Mouse (Mus musculus): ENCODE results near the gene Vipr2. TPM values are rescaled to one million over a fixed set of nuclear protein-coding genes. Genes with fewer than 3 reads are reported as not detected.
A peak's percentile ranks its signal among the peaks of the same experiment; 100 is the strongest.

The Vipr2 gene
- polyA plus RNA-seq (2012; rRNA removed): 0.96 and 1.0 TPM in 2 replicates

DNA sequence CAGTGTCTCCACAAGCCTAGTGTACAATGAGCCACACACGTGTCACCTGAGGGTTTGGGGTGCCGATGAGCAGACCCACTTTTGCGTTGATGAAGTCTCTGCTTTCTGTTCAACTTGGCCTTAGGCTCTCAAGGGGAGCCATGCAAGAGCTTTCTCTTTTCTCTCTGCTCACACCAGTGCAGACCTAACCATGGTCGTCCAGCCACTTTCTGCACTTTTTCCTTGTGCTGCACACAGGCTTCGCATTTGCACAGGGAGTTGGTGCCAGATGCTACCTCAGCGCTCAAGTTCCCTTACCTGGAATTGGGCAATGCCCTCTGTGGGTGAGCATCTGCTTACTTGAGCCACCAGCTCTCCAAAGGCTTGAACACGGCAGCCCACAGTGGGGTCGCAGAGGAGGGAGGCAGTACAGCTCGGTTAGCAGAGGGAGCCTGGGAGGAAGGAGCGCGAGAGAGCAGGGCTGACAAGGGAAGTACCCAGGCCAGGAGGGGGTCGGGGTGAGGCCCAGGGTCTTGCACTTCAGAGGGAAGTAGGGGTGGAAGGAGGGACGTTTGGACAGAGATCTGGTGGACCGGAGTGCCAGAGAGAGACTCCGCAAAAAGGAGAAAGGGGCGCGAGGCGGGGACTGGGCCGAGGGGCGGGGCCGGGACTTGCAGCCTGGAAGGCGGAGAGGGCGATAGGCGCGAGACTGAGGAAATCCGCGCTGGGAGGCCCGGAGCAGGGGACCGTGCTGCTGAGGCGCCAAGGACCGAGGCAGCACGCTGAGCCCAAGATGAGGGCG lies at the start of gene Vipr2:
TSS of gene Vipr2 (plus strand) at position 653 of the 781 bp plus-strand sequence.
- no peak for DNase-seq (ENCODE audit: low read depth)

- DNase-seq (ENCODE audit: low read depth): no peak
These were observed 49.4 kb upstream of the Vipr2 start for GRCm38 (mm10) chr12:116028095-116028494.

- DNase-seq (ENCODE audit: low read depth): no peak
These were observed 42.2 kb upstream of the Vipr2 start for GRCm38 (mm10) chr12:116035346-116035745.

DNA sequence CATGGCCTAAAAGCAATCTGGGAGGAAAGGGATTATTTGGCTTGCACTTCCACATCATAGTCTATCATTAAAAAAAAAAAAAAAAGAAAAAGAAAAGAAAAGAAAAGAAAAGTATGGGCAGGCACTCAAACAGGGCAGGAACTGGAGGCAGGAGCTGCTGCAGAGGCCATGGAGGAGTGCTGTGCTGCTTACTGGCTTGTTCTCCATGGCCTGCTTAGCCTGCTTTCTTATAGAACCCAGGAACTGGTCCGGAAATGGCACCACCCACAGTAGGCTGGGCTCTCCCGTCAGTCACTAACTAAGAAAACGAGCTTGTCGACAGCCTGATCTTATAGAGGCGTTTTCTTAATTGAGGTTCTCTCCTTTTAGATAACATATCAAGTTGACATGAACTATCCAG lies 32.7 kb upstream of the Vipr2 start:
- DNase-seq (ENCODE audit: low read depth): no peak

- DNase-seq (ENCODE audit: low read depth): peak; percentile 96
These were observed 29.8 kb upstream of the Vipr2 start, which contains the start of gene Zfp386 for GRCm38 (mm10) chr12:116047440-116048377. TSS of gene Zfp386 (plus strand) at chr12:116047724.

GRCm38 (mm10) chr12:116048766-116049165 lies 28.8 kb upstream of the Vipr2 start:
- DNase-seq (ENCODE audit: low read depth): no peak

DNA sequence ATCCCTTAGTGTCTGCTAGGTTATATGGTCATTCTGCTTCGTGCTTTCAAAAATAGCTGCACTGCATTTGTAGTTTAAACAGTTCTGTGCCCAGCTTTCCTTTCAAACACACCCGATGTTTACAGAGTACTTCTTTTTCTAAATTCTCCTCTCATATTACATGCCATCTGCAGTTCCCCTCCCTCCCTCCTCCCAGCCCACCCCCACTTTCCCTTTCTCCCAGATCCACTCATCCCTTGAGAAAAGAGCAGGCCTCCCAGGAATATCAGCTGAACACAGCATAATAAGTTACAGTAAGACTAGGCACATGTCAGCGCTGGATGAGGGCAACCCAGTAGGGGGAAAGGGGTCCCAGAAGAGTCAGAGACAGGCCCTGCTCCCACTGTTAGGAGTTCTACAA lies 28.3 kb upstream of the Vipr2 start:
- DNase-seq (ENCODE audit: low read depth): no peak

GRCm38 (mm10) chr12:116049701-116050100 lies 27.8 kb upstream of the Vipr2 start:
- DNase-seq (ENCODE audit: low read depth): no peak

DNA sequence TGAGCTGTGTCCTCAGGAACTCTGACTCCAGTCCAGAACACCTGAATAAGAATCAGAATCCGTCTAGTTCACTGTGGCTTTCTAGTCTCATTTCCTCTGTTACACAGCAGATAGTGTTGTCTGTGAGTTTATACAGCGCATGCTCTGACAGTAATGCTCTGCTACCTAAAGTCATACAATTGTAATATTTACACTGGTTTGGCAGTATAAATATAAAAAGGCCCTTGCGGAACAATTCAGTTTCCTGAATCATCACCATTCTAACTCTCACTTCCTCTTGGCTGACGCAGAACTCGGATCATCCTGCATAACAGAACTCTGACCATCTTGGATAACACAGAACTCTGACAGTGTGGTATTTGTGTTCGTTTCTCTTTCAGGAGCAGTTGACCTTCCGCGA lies 23.2 kb upstream of the Vipr2 start:
- DNase-seq (ENCODE audit: low read depth): no peak

- DNase-seq (ENCODE audit: low read depth): no peak
These were observed 21.4 kb upstream of the Vipr2 start for GRCm38 (mm10) chr12:116056112-116056511.

GRCm38 (mm10) chr12:116061561-116062193 lies 15.8 kb upstream of the Vipr2 start:
- no peak for DNase-seq (ENCODE audit: low read depth)

DNA sequence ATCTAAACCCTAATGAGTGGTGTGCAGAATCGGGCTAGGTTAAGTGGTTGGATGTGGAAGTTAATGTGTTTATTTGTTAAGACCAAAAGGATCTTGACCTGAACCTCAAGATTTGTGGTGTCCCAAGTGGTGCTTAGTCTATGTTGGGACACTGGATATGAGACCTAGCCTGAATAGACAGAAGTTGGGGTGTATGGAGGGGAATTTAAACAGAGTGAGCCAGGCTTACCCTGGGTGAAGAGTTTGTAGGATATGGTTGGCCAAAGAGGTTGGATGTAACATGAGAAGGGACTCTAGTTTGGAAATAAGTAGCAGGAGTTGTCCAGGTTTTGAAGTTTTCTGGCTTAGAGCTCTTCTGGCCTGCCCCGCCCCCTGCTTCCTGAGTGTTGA lies 15.3 kb upstream of the Vipr2 start:
- no peak for DNase-seq (ENCODE audit: low read depth)

- no peak for DNase-seq (ENCODE audit: low read depth)
These were observed 14.5 kb upstream of the Vipr2 start for GRCm38 (mm10) chr12:116063020-116063419.

- no peak for DNase-seq (ENCODE audit: low read depth)
These were observed 6.5 kb upstream of the Vipr2 start for GRCm38 (mm10) chr12:116071023-116071422.

DNA sequence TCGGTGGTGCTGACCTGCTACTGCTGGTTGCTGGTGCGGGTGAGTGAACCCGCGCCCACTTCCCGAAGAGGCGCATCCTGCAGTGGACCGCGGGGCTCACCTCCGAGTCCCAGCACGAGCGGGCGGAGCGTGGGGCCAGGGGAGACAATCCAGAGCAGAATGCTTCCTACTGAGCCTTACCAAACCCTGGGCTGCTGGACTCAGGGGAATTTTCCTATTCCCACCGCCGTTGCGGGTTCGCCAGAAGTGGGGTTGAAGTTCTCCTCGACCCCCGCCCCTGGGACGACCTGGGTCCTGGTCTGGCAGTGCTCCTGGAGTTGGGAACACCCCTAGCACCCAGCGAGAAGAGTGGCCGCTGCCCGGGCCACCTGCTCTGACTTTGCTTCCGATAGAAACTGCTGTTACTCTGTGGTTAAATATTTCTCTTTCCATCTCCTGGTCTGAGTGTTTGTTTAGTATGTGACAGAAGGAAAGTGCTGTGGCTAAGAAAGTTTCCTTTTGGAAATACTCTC lies 385 bp downstream of the Vipr2 start:
- DNase-seq (ENCODE audit: low read depth): no peak

GRCm38 (mm10) chr12:116083125-116083524 lies 5.6 kb downstream of the Vipr2 start:
- DNase-seq (ENCODE audit: low read depth): no peak

GRCm38 (mm10) chr12:116084294-116084693 lies 6.8 kb downstream of the Vipr2 start:
- DNase-seq (ENCODE audit: low read depth): no peak

DNA sequence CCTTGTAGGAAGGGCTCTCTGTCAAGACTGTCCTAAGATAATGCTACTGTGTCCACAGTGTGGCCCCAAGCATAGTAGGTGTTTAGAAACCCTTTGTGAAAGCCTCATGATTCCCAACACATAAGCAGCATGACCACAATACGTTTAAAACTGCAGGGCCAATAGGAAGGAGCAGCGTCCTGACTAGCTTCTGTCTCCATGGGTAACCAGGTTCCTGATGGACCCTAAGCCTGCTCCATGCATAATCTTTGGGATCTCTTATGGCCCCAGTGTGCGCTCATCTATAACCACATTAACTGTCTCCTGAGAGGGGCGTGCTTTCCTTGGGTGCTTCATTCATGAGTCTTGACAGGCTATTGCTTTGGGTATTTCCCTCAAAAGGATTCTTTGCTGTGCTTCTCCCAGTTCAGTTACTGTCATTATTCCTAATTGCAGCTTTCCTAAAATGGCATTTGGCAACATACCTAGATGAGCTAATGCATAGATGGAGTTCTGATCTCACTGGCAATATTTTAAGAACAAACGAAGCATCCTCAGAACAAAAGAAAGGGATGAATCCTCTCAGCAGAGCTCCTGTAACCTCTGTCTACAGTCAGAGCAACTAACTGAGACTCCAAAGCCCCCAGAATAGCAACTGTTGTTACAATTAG lies 9.6 kb downstream of the Vipr2 start:
- no peak for DNase-seq (ENCODE audit: low read depth)

- no peak for DNase-seq (ENCODE audit: low read depth)
These were observed 12.3 kb downstream of the Vipr2 start for GRCm38 (mm10) chr12:116089836-116090235.

DNA sequence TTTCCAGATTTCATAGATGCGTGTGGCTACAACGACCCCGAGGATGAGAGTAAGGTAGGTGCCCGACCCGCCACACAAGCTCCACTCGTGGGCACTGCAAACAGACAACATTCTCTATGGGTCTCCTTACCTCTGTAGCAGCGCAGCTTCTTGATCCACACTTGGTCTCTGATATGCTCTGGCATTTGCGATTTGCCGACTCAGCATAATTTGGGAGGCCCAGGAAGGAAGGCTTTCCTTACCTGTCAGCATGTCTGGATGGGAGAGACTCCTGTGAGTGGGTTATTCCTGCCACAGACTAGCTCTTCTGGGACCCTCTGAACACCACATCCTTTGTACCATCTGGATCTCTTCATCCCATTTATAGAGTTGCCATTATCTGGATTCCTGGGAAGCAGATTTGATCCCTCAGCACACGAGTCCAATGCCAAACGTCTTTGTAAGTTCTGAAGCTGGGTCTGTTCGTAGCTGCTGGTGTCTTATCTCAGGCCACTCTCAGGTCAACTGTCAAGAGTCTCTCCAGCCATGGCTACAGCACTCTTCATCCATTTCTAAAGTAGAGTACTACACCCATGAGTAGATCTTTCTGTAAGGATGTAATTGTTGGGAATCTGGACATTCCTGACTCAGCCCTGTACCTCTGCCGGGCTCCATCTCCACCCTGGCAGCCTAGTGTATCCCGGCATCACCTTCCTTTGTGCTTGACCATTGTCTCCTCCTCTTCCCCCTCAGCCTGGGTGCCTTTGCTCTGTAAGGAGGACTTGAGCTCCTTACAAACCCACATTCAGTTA lies 17.4 kb downstream of the Vipr2 start:
- no peak for DNase-seq (ENCODE audit: low read depth)
